Mouse (Mus musculus) CH12.LX (cell line): Measurements from ENCODE around the gene Dnajc7.

Source experiments
- CHD1 ChIP-seq: IDR thresholded peaks from 2 replicates; pipeline ENCODE4 v1.6.1; 2012; ENCODE audit warnings: low read depth, low read length, improper control_type of control experiment, inconsistent platforms
- CHD2 ChIP-seq: IDR thresholded peaks from 2 replicates; pipeline ENCODE4 v1.6.1; 2011; ENCODE audit warnings: low read length, improper control_type of control experiment
- CTCF ChIP-seq, 2 experiments: IDR thresholded peaks in 1 of 2; conservative IDR thresholded peaks in 1 of 2; 2 replicates each; pipeline ENCODE4 v1.5.1; 2011 to 2012; ENCODE audit warnings: low read depth in 2 of 2, low read length in 2 of 2, improper control_type of control experiment in 1 of 2, inconsistent platforms in 1 of 2, mild to moderate bottlenecking in 1 of 2, moderate library complexity in 1 of 2
- HCFC1 ChIP-seq: IDR thresholded peaks from 2 replicates; pipeline ENCODE4 v1.6.1; 2012; ENCODE audit warnings: low read depth, mild to moderate bottlenecking, inconsistent platforms, low read length, improper control_type of control experiment
- NELFE ChIP-seq: IDR thresholded peaks from 2 replicates; pipeline ENCODE4 v1.6.1; 2011; ENCODE audit warnings: low read depth, low read length, improper control_type of control experiment
- POLR2A ChIP-seq: IDR thresholded peaks from 2 replicates; pipeline ENCODE4 v1.6.1; 2011; ENCODE audit warnings: low read depth, mild to moderate bottlenecking, improper control_type of control experiment, low read length
- POLR2AphosphoS2 ChIP-seq: IDR thresholded peaks from 2 replicates; pipeline ENCODE4 v1.6.1; 2011; ENCODE audit warnings: low read depth, low read length, improper control_type of control experiment
- USF1 ChIP-seq: IDR thresholded peaks from 2 replicates; pipeline ENCODE4 v1.6.1; 2014; ENCODE audit warnings: low read depth, mild to moderate bottlenecking, inconsistent platforms, low read length, improper control_type of control experiment
- ZC3H11A ChIP-seq: IDR thresholded peaks from 2 replicates; pipeline ENCODE4 v1.6.1; 2012; ENCODE audit warnings: low read depth, mild to moderate bottlenecking, inconsistent platforms, low read length, improper control_type of control experiment

- TF ChIP-seq CHD2, result 0 out of 2 replicates have a peak, but pooled peaks have one; percentile 17
- TF ChIP-seq POLR2AphosphoS2, result no peak
- TF ChIP-seq ZC3H11A, result no peak
- no peak for TF ChIP-seq POLR2A
- TF ChIP-seq CTCF (conservative IDR thresholded peaks at IDR 0.05 in 1 of 2, IDR thresholded peaks at IDR 0.05 in 1 of 2; ENCODE audit: low read depth in 2 of 2, low read length in 2 of 2), result no peak
- no peak for TF ChIP-seq NELFE
- TF ChIP-seq USF1, result no peak
- no peak for TF ChIP-seq CHD1
- no peak for TF ChIP-seq HCFC1
These were observed 50.2 kb downstream of the Dnajc7 start for GRCm38 (mm10) chr11:100569789-100570188.
